Mouse (Mus musculus): ENCODE results near the gene Itgae. TPM values are rescaled to one million over a fixed set of nuclear protein-coding genes. Genes with fewer than 3 reads are reported as not detected.

Itgae gene
- 0.11 and 0.25 TPM in 2 replicates for polyA plus RNA-seq (2014; fragmentation: Nextera tagmentation; extraction: Ambion mirVana)

DNA sequence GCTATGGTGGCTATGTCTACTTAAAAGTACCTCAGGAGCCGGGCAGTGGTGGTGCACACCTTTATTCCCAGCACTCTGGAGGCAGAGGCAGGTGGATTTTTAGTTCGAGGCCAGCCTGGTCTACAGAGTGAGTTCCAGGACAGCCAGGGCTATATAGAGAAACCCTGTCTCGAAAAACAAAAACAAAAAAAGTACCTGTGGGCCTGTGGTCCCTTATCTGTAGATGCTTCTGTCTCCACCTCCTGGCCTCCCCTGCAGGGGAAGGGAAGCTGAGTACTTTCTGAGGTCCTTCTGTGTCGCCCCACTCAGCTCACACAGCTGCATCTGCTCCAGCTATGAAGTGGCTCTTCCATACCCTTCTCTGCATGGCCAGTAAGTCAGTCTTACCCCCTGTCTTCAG is at the start of gene Itgae:
Gene Itgae, plus strand, starts transcription at position 301 of the 400 bp plus-strand sequence.
- Histone ChIP-seq H3K9ac (ENCODE audit: low read length) (no peak within 1 kb of the TSS), H3K9me3 (replicated peaks; ENCODE audit: control insufficient read depth, low read length) (no peaks in the 10 kb centered on the region), H3K4me2 (ENCODE audit: low read length) (no peak within 1 kb of the TSS), H3K36me3 (ENCODE audit: control insufficient read depth, insufficient read depth, low read length) (no peaks in the 10 kb centered on the region), H3K4me3 (ENCODE audit: low read depth, low read length) (no peak within 1 kb of the TSS), H3K27me3 (replicated peaks; ENCODE audit: control insufficient read depth, insufficient read depth, low read length) (no peaks in the 10 kb centered on the region), H3K4me1 (ENCODE audit: control insufficient read depth, insufficient read depth, low read length) (no peaks in the 10 kb centered on the region), H3K27ac (ENCODE audit: low read depth, low read length) (no peak within 1 kb of the TSS)
- no peak for DNase-seq (ENCODE audit: low spot score)
- WGBS = 83% methylated on average over 4 of the region's 4 CpGs
- ATAC-seq = no peak

DNA sequence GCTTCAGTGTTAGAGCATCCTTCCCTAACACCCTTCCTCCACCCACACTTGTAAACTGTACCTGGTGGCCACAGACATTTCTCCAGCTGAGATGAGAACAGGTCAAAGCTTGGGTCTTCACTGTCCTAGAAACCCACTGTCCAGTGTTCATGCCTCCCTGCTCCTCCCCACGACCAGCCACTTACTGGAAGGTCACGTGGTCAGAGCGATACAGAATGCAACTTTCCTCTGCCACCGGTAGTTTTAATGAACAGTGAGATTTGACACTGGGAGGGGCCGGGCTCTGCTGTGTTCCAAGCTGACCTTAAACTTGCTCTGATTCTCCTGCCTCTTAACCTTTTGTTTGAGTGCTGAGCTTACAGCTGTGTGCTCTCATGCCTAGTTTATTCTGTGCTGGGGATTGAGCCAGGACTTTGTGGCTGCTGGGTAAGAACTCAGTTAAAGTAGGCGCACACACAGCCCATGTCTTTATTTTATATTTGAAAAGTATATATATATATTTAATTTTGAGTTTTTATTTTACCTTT is 46.1 kb upstream of the Itgae start:
- Histone ChIP-seq H3K9me3 (replicated peaks; ENCODE audit: control insufficient read depth, low read length) (no peaks in the 10 kb centered on the region), H3K36me3 (ENCODE audit: control insufficient read depth, insufficient read depth, low read length) (no peaks in the 10 kb centered on the region), H3K27ac (ENCODE audit: low read depth, low read length) (no peak overlapping the region), H3K4me2 (ENCODE audit: low read length) (no peak overlapping the region), H3K9ac (ENCODE audit: low read length) (no peak overlapping the region), H3K27me3 (replicated peaks; ENCODE audit: control insufficient read depth, insufficient read depth, low read length) (no peaks in the 10 kb centered on the region), H3K4me1 (ENCODE audit: control insufficient read depth, insufficient read depth, low read length) (no peaks in the 10 kb centered on the region; the same call in 1 of the 2 replicates), H3K4me3 (ENCODE audit: low read depth, low read length) (no peak overlapping the region)
- WGBS = 59% methylated on average over 6 of the region's 6 CpGs
- no peak for DNase-seq (ENCODE audit: low spot score)
- ATAC-seq = no peak

DNA sequence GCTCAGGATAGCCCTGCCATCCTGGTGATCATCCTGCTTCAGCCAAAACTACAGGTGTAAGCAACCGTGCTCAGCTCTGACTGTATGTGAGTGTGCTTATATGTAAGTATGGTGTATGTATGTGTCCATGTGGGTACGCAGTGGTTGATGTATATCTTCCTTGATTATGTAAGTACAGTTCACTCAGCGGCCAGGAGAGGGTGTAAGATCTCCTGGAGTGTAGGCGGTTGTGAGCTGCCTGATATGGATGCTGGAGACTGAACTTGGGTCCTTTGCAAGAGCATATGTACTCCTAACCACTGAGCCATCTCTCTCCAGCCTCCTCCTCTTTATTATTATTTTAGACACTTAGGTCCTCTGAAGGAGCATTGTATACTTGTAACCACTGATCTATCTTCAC is 45.6 kb upstream of the Itgae start:
- Histone ChIP-seq H3K9ac (ENCODE audit: low read length) (no peak overlapping the region), H3K4me1 (ENCODE audit: control insufficient read depth, insufficient read depth, low read length) (no peaks in the 10 kb centered on the region; the same call in 1 of the 2 replicates), H3K4me2 (ENCODE audit: low read length) (no peak overlapping the region), H3K36me3 (ENCODE audit: control insufficient read depth, insufficient read depth, low read length) (no peaks in the 10 kb centered on the region), H3K9me3 (replicated peaks; ENCODE audit: control insufficient read depth, low read length) (no peaks in the 10 kb centered on the region), H3K4me3 (ENCODE audit: low read depth, low read length) (no peak overlapping the region), H3K27me3 (replicated peaks; ENCODE audit: control insufficient read depth, insufficient read depth, low read length) (no peaks in the 10 kb centered on the region), H3K27ac (ENCODE audit: low read depth, low read length) (no peak overlapping the region)
- 75% methylated on average over 4 of the region's 4 CpGs for WGBS
- DNase-seq (ENCODE audit: low spot score) (no peak), ATAC-seq (no peak)

DNA sequence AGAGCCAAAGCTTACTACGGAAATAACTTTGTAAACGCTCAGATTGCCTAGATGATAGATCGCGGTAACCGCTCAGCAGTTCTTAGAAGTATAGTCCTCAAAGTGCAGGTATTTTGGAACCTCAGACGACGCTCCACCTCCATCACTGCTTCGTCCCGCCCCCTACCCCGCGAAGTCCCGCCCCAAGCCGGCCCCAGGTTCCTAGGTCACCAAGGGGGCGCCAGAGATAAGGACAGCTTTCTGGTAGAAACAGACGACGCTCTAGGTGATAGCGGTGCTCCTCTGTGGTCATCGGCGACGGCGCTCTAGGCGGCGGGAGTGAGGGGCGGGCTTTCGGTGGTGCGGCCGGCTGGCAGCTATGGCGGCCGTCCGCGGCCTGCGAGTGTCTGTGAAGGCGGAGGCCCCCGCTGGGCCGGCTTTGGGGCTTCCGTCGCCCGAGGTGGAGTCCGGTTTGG is 42.8 kb upstream of the Itgae start, which contains the start of gene Ncbp3:
Gene Ncbp3, plus strand, starts transcription at position 242 of the 455 bp plus-strand sequence.
- no peaks in the 10 kb centered on the region; the same call in 1 of the 2 replicates for H3K4me1 ChIP-seq (ENCODE audit: control insufficient read depth, insufficient read depth, low read length)
- H3K4me3 ChIP-seq (ENCODE audit: low read depth, low read length) = peak within 1 kb of the TSS; percentile 93
- no peaks in the 10 kb centered on the region for H3K9me3 ChIP-seq (replicated peaks; ENCODE audit: control insufficient read depth, low read length)
- peak within 1 kb of the TSS; percentile 94 for H3K9ac ChIP-seq (ENCODE audit: low read length)
- under 1% methylated on average over 39 of the region's 39 CpGs for WGBS
- peak within 1 kb of the TSS; percentile 60 for H3K4me2 ChIP-seq (ENCODE audit: low read length)
- H3K27ac ChIP-seq (ENCODE audit: low read depth, low read length) = peak within 1 kb of the TSS; percentile 88
- no peaks in the 10 kb centered on the region for H3K27me3 ChIP-seq (replicated peaks; ENCODE audit: control insufficient read depth, insufficient read depth, low read length)
- ATAC-seq (peak; percentile 94), DNase-seq (ENCODE audit: low spot score) (peak; percentile 97)
- peaks cover 23% of the 10 kb centered on the region for H3K36me3 ChIP-seq (ENCODE audit: control insufficient read depth, insufficient read depth, low read length)

DNA sequence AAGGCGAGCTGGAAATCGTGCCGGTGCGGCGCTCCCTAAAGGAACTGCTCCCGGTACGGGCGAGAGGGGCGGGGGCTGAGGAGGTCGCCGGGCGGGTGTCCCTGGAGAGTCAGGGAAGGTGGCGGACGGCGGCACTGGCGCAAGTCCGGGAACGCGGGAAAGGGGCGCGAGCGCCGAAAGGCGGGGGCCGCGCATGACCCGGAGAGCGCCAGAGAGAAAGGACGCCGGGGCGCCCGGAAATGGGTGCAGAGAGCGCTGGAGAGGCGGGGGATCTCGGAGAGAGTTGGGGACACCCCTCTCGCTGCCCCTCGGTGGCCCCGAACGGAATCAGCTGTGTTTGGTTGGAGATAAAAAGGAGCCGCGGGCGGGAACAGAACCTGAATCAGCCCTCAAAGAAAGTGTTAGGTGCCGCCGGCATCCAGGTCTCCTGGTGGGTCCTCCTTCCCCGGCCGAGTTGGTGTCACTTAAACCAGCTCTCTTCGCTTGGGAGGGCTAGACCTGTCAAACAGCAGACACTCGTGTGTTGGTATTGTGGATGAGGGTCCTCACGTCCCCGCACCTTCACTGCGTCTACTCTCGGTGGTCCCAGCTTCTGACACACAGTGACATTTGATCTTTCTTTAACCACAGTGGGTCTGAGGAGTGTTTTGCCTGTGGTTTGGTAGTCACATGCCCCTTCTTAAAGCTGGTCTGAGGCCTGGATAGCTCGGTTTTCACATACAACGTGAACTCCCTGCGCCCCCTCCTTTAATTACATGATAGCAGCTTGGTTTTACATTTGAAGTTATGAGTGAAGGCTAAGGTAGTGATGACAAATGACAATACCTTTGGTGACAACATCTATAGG is 42.1 kb upstream of the Itgae start:
- H3K27ac ChIP-seq (ENCODE audit: low read depth, low read length) = peak overlapping the region; percentile 88
- peak overlapping the region; percentile 93 for H3K4me3 ChIP-seq (ENCODE audit: low read depth, low read length)
- no peaks in the 10 kb centered on the region for H3K27me3 ChIP-seq (replicated peaks; ENCODE audit: control insufficient read depth, insufficient read depth, low read length)
- ATAC-seq (peak; percentile 75), DNase-seq (ENCODE audit: low spot score) (peak; percentile 30)
- H3K9me3 ChIP-seq (replicated peaks; ENCODE audit: control insufficient read depth, low read length) = no peaks in the 10 kb centered on the region
- WGBS = 2% methylated on average over 54 of the region's 55 CpGs
- H3K36me3 ChIP-seq (ENCODE audit: control insufficient read depth, insufficient read depth, low read length) = peaks cover 29% of the 10 kb centered on the region
- peak overlapping the region; percentile 94 for H3K9ac ChIP-seq (ENCODE audit: low read length)
- peak overlapping the region; percentile 60 for H3K4me2 ChIP-seq (ENCODE audit: low read length)
- H3K4me1 ChIP-seq (ENCODE audit: control insufficient read depth, insufficient read depth, low read length) = no peaks in the 10 kb centered on the region; the same call in 1 of the 2 replicates

DNA sequence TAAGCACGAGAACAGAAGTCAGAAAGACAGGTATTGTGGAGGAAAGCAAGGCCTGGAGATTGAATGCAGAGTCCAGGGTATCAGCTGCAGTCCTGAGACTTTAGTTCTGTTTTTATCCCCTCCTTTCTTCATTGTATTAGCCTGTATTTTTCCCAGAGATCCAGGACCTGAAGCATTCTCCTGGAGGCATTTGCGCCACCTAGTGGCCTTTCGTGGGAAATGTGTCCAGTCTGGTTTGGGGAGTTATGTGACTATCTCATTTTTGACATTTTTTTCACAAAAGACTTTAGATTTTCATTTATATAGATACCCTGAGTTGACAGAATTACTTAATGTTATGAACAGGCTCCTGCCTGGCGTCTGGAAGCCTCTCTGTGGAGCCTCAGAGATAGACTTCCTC is 41.0 kb upstream of the Itgae start:
- Histone ChIP-seq H3K4me2 (ENCODE audit: low read length) (peak overlapping the region; percentile 60), H3K4me3 (ENCODE audit: low read depth, low read length) (peak overlapping the region; percentile 93; the same call in 1 of the 2 replicates), H3K9me3 (replicated peaks; ENCODE audit: control insufficient read depth, low read length) (no peaks in the 10 kb centered on the region), H3K36me3 (ENCODE audit: control insufficient read depth, insufficient read depth, low read length) (peaks cover 40% of the 10 kb centered on the region), H3K4me1 (ENCODE audit: control insufficient read depth, insufficient read depth, low read length) (no peaks in the 10 kb centered on the region; the same call in 1 of the 2 replicates), H3K27me3 (replicated peaks; ENCODE audit: control insufficient read depth, insufficient read depth, low read length) (no peaks in the 10 kb centered on the region), H3K27ac (ENCODE audit: low read depth, low read length) (no peak overlapping the region), H3K9ac (ENCODE audit: low read length) (peak overlapping the region; percentile 94; the same call in 1 of the 2 replicates)
- ATAC-seq (no peak), DNase-seq (ENCODE audit: low spot score) (peak; percentile 93)
- 4% methylated on average over 4 of the region's 4 CpGs for WGBS

DNA sequence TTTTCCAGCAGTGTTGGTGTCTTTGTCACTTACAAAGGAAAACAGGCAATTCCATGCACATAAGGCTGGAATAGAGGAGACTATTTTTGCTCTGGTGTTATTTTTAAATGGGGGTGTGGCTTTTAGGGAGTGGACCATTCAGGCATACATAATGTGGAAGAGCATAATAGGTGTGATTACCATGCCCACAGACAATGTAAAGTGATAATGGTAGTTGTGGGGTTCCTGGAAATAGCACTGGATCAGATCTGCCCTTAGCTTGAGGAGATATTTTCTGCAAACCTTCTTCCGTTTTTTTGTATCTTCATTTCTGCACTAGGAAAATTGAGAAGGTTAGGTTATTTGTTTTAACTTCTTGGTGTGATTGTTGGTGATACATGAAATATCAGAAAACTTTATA is 37.6 kb upstream of the Itgae start:
- 89% methylated on average over 1 of the region's 1 CpGs for WGBS
- DNase-seq (ENCODE audit: low spot score) = no peak

DNA sequence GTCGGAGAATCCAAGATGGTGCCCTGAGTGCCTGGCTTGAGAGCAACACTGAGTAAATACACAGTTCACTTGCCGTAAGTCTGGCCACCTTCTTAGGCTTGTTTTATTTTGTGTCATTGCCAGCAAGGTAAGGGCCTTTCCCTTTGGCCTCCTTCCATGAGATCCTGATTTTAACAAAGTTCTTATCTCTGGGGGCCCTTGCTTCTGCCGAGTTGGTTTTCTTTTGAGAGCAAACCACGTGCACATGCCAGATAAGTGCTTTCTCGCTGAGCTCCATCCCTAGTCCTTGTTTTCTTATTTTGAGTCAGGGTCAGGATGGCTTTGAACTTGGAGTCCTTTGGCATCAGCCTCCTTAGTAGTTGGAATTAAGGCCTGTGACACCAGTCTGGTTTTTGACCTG is 32.7 kb upstream of the Itgae start:
- ATAC-seq (no peak), DNase-seq (ENCODE audit: low spot score) (no peak)
- Histone ChIP-seq H3K36me3 (ENCODE audit: control insufficient read depth, insufficient read depth, low read length) (peaks cover 64% of the 10 kb centered on the region), H3K4me1 (ENCODE audit: control insufficient read depth, insufficient read depth, low read length) (no peaks in the 10 kb centered on the region), H3K4me3 (ENCODE audit: low read depth, low read length) (no peak overlapping the region), H3K27me3 (replicated peaks; ENCODE audit: control insufficient read depth, insufficient read depth, low read length) (no peaks in the 10 kb centered on the region), H3K9ac (ENCODE audit: low read length) (no peak overlapping the region), H3K27ac (ENCODE audit: low read depth, low read length) (no peak overlapping the region), H3K4me2 (ENCODE audit: low read length) (no peak overlapping the region), H3K9me3 (replicated peaks; ENCODE audit: control insufficient read depth, low read length) (no peaks in the 10 kb centered on the region)
- 94% methylated on average over 5 of the region's 5 CpGs for WGBS

More for the DNA sequence above, 37.6 kb upstream of the Itgae start:
- Histone ChIP-seq H3K27me3 (replicated peaks; ENCODE audit: control insufficient read depth, insufficient read depth, low read length) (no peaks in the 10 kb centered on the region), H3K9me3 (replicated peaks; ENCODE audit: control insufficient read depth, low read length) (no peaks in the 10 kb centered on the region), H3K4me1 (ENCODE audit: control insufficient read depth, insufficient read depth, low read length) (no peaks in the 10 kb centered on the region; the same call in 1 of the 2 replicates), H3K27ac (ENCODE audit: low read depth, low read length) (no peak overlapping the region), H3K36me3 (ENCODE audit: control insufficient read depth, insufficient read depth, low read length) (peaks cover 73% of the 10 kb centered on the region), H3K4me2 (ENCODE audit: low read length) (no peak overlapping the region), H3K4me3 (ENCODE audit: low read depth, low read length) (no peak overlapping the region), H3K9ac (ENCODE audit: low read length) (no peak overlapping the region)
- ATAC-seq = no peak

DNA sequence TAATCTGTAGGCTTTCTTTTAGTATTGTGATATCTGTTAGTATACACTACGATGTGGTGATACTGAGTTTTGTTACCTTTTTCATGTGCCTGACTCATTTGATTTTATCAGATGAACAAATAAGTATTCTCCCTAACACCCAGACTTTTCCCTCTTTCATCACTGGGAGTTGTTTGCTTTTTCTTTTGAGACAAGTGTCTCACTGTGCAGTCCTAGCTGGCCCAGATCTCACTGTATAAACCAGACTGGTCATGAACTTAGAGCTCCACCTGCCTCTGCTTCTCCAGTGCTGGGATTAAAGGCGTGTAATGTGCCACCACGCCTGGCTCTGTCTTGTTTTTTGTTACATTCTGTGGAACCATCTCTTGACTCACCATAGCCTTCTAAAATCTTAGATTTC is 30.8 kb upstream of the Itgae start:
- ATAC-seq (no peak), DNase-seq (ENCODE audit: low spot score) (no peak)
- Histone ChIP-seq H3K4me3 (ENCODE audit: low read depth, low read length) (no peak overlapping the region), H3K27me3 (replicated peaks; ENCODE audit: control insufficient read depth, insufficient read depth, low read length) (no peaks in the 10 kb centered on the region), H3K9me3 (replicated peaks; ENCODE audit: control insufficient read depth, low read length) (no peaks in the 10 kb centered on the region), H3K9ac (ENCODE audit: low read length) (no peak overlapping the region), H3K27ac (ENCODE audit: low read depth, low read length) (no peak overlapping the region), H3K36me3 (ENCODE audit: control insufficient read depth, insufficient read depth, low read length) (peaks cover 49% of the 10 kb centered on the region), H3K4me2 (ENCODE audit: low read length) (no peak overlapping the region), H3K4me1 (ENCODE audit: control insufficient read depth, insufficient read depth, low read length) (no peaks in the 10 kb centered on the region)
- WGBS = 92% methylated on average over 3 of the region's 3 CpGs

All from forebrain, embryonic 14.5 days (tissue).